Mouse (Mus musculus) G1E-ER4 (cell line): ENCODE measurements around the gene Grik4. TPM values are rescaled to one million over a fixed set of nuclear protein-coding genes. Genes with fewer than 3 reads are reported as not detected.

Experiments used
- GATA1 ChIP-seq: IDR thresholded peaks from one replicate; pipeline ENCODE4 v1.8.0; 2012; ENCODE audit warnings: low read length, inconsistent platforms
- polyA plus RNA-seq: library from polyadenylated mRNA; stranded (reverse); fragments of >175 nt; gene quantifications from 2 replicates; pipeline ENCODE4 v1.2.3, GENCODE M21; 2012

Gene Grik4
- polyA plus RNA-seq, 1 experiment = not detected

DNA sequence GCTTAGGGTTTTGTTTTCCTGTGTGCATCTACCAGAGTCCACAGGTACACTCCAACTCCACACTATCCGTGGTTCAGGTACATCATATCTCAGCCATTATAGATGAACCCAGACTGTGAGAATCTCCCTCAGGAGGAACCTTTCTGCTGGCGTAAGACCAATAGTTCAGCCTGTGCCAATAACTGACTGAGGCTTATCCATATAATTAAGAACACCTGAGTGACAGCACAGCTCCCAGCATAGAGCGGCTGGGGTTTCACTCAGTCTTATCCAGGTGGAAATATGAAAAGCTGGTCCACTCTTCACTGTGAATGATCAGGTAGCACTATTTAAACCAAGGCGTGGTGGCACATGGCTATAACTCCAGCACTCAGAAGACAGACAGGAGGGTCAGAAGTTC lies 440.6 kb downstream of the Grik4 start:
- no peak for TF ChIP-seq GATA1

- TF ChIP-seq GATA1 = no peak
These were observed 448.0 kb downstream of the Grik4 start for GRCm38 (mm10) chr9:42496296-42496695.

- no peak for TF ChIP-seq GATA1
These were observed 452.5 kb downstream of the Grik4 start for GRCm38 (mm10) chr9:42491780-42492179.

GRCm38 (mm10) chr9:42490589-42491382 lies 453.5 kb downstream of the Grik4 start:
- TF ChIP-seq GATA1 = no peak

GRCm38 (mm10) chr9:42488071-42488470 lies 456.2 kb downstream of the Grik4 start:
- TF ChIP-seq GATA1 = no peak

DNA sequence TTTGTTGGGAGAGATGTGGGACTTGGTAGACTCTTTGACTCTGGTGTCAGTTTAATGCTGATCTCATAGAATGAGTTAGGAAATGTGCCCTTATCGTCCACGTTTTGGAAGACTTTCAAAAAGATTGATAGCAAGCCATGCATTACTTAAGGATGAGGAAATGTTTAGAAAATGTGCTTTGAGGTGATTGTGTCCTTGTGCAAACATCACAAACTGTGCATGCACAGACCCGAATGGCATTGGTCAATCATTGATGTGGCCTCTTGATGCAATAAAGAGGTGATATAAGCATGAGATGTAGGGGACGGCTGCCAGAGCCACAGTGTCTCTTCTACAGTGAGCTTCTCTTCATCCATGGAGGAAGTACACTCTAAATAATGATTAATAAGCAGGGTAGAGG lies 457.4 kb downstream of the Grik4 start:
- no peak for TF ChIP-seq GATA1

DNA sequence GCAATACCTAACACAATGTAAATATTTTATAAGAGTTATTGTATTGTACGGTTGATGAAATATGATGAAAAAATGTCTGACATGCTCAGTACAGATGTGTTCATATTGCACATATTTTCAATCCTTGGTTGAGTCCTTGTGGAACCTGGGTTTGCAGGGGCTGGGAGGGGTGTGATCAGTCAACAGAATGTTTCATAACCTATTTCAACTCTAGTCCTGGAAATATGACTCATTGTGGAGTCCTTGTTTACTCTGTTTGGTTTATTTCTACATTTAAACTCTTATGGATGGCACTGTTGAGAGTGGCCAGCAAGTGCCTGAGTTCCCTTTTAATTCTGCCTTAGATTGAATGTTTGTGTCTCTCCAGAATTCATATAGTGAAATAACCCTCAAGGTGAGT lies 459.6 kb downstream of the Grik4 start:
- no peak for TF ChIP-seq GATA1

GRCm38 (mm10) chr9:42482944-42483343 lies 461.3 kb downstream of the Grik4 start:
- TF ChIP-seq GATA1 = no peak

GRCm38 (mm10) chr9:42476166-42476565 lies 468.1 kb downstream of the Grik4 start:
- no peak for TF ChIP-seq GATA1

GRCm38 (mm10) chr9:42474244-42474643 lies 470.0 kb downstream of the Grik4 start:
- TF ChIP-seq GATA1 = peak; percentile 44

- TF ChIP-seq GATA1 = no peak
These were observed 472.2 kb downstream of the Grik4 start for GRCm38 (mm10) chr9:42471921-42472747.

GRCm38 (mm10) chr9:42471214-42471613 lies 473.1 kb downstream of the Grik4 start:
- TF ChIP-seq GATA1 = no peak

DNA sequence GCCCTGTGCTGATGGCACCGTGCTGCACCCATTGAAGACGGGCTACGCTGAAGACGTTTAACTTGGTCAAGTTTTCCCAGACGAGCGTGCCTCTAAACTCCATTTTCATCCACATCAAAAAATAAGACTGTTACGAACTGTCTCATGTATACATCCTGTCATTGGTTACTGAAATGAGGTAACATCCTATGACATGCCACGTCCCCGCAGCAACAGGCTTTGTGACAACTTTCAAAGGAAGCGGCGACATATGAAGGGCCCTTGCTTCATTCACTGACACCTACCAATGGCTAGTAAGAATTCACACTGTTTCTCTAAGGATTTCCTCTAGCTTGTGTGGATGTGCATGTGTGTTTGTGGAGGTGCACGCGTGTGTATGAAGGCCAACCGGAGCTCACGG lies 475.0 kb downstream of the Grik4 start:
- no peak for TF ChIP-seq GATA1

DNA sequence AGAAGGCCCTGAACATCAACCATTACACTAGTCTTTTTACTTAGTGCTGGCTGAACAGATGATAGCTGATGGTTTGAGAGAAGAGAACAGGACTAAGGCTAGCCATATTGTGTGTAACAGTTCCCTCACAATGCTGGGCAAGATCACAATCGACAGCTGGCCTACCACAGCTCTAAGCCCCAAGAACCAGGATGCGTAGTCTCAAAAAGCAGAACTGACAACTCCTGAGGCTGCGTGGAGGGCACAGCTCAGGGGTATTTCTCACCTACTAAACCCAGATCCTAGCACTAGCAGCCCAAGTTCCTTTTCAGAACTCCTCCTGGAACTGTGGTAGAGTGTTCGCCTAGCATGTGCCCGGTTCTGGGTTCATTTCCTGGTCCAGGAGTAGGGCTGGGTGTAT lies 475.9 kb downstream of the Grik4 start:
- no peak for TF ChIP-seq GATA1

Other genes starting within 250 kb of the Grik4 start
- 6.4 and 8.7 TPM in 2 replicates for gene Arhgef12, start 162.7 kb upstream of the Grik4 start, polyA plus RNA-seq
- 0.53 and 0.72 TPM in 2 replicates for gene Tmem136, start 172.1 kb upstream of the Grik4 start, polyA plus RNA-seq